Mouse (Mus musculus) WW6 (cell line): ENCODE measurements around the gene Sipa1l1.

Experiments used
- DNase-seq: peaks from one replicate; pipeline ENCODE4 v3.0.0-alpha.2; 2013; ENCODE audit warnings: low read depth, low spot score

The Sipa1l1 gene

DNA sequence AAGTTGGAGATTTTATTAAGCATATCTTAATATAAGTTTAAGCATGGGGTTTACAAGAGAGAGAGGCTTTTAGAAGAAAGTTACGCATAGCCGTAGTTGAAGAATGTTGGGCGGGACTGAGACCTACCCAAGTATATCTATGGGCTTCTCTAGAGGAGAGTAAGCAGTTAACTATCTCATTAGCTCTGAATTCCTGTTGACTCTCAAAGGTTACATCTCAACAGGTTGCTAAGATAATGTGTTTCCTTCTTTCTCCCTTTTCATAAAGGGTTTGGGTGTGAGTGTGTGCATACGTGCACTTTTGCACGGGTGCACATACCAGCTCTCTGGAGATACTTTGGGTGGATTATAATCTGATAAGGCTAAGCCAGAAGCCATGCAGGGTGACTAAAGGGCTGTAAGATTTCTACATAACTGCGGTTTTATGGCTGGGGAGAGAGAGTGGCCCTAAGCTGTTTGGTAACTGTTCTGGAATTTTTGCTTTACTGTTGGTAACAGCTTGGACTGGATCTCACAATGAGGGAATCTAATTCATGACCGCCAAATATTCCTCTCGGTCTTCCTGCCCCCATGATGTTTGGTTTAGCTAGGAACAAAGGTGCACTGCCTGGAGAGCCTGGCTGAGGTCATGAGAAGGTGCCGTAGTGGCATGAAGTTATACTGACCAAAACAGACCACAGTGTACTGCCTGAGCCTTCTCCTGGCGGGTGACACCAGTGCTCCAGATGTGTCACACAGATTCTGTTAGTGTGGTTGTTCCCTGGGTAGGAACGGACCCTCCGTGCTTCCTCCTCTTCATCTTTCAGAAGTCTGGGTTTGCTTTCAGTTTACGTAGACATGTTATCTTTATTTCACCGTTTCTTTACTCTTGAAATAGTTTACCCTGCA lies 78.5 kb downstream of the Sipa1l1 start:
- no peak for DNase-seq

GRCm38 (mm10) chr12:82248501-82248900 lies 79.4 kb downstream of the Sipa1l1 start:
- no peak for DNase-seq

DNA sequence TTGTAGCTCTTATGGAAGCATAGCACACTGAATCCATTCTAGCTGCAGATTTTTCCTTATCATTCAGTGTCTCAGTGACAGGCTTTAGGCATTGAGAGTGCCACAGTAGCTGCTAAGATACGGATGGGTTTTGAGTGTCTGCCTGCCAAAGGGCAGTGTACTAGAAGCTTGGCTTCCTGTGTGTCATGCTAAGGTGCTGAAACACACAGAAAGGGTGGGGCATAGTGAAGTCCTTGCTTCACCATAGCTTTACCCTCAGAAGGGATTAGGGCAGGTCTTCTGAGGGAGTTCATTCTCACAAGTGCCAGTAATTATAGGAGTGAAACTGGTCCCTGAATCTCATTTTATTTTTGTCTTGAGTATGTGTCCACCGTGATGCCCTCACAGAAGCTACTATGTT lies 82.2 kb downstream of the Sipa1l1 start:
- DNase-seq: no peak

- no peak for DNase-seq
These were observed 85.0 kb downstream of the Sipa1l1 start for GRCm38 (mm10) chr12:82254076-82254475.

GRCm38 (mm10) chr12:82256012-82256411 lies 86.9 kb downstream of the Sipa1l1 start:
- DNase-seq: no peak

DNA sequence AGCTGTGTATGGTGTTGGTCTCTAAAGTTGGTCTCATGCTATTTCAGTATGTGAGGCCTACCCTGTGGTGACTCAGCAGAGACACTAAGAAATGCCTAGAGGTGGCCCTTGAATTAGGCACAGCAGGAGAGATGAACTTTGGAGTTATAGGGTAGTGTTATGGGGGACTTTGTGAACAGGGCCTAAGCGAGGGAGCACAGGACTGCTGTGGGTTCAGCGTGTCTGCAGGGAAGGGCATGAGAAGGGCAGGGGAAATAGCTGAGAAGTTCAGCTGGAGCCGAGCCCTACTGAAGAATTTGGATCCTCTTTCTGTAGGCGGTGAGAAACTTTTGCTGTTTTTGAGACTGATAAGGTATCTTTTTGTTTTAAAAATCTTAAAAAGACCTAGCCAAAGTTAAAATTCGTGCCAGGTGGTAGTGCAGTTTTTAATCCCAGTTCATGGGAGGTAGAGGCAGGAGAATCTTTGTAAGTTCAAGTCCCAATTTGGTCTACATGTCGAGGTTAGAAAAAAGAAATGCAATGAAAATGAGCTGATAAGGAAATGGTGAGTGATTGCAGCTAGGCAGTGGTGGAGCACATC lies 87.9 kb downstream of the Sipa1l1 start:
- no peak for DNase-seq

- no peak for DNase-seq
These were observed 89.1 kb downstream of the Sipa1l1 start for GRCm38 (mm10) chr12:82257994-82258785.

- DNase-seq: no peak
These were observed 94.3 kb downstream of the Sipa1l1 start for GRCm38 (mm10) chr12:82263443-82263842.

DNA sequence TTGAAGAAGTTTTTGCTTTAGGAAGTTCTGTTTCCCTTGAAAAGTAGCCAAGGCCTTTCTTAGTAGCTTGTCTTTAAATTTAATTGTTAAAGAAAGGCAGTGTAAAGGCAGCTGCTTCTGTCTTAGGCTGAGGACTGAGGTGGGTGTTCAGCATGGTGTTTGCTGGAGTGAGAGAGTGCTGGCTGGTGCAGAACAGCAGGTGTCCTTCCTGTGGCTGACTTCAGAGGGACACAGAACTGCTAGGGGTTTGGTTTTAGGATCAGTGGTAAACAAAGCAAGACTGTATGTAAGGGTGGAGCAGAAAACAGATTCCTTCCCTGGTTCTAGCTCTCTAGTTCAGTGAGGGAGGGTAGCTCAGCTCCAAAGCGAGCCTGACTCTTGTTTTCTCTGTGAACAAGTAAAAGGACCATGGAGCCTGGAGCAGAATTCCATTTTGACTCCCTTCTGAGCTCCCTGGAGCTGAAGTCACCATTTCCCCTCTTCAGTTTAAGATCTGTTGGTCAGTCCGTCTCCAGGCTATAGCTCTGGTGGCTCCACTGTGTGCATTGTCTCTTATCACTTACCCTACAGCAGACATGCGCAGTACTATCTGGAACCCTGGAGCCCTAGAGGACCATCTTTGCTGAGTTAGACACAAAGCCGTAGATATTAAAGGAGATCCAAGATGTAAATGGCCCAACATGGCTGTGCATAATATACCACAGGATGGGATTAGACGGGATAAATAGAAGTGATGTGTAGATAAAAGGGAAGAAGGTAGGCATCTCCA lies 95.1 kb downstream of the Sipa1l1 start:
- no peak for DNase-seq

DNA sequence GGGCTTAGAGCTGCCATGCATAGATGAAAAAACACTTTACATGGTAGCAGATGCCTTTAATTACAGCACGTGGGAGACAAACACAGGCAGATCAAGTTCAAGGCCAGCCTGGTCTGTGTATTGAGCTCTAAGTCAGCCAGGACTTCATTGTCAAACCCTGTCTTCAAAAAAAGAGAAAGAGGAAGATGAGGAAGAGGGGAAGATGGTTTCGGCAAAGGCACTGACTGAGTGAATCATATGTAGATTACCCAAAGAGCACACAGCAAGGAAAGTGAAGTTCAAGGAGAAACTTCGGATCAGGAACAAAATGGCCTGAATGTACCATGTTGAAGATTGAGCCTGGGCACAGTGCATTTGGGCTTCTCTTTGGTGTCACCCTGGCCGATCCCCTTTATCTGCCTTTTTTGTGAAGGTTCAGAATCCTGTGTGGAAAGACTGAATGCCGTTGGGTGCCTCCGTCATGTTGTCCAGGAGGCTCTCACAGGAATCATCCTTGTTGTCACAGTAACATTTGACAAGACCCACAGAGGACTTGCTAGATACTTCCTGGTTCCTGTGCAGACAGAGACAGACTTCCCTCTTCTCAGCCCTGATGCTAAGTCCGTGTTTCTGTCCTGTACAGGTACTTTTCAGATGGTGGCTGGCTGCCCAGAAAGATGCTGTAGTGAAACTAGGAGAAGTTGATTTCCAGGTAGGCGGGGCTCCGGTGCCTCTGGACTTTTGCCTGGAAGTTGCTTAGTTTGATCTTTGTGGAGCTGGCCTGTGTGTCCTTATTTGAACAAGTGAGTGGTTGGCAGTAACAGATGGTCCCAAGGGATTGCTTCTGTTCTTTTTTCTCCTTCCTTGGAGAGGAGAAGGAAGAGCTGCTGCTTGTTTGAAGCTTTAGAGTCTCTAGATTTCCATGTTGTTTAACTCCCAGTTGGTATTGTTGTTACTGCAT lies 96.5 kb downstream of the Sipa1l1 start:
- no peak for DNase-seq

DNA sequence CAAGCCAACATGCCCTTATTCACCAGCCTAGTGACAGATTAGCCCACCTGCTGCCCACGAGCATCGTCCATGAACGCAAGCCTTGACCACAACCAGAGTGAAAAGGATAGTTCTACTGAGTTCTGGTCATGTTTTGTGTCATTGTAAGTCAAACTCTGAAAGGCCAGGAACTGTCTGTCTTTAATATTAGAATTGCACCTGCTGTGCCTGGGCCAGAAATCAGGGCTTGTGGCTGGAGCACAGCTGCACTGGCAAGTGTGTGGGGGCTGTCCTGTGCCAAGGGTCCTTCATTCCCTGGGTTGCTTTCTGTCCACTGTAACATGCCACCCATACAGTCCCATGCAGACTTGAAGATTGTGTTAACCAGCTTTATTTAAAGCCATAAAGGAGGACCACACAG lies 102.3 kb downstream of the Sipa1l1 start:
- no peak for DNase-seq

DNA sequence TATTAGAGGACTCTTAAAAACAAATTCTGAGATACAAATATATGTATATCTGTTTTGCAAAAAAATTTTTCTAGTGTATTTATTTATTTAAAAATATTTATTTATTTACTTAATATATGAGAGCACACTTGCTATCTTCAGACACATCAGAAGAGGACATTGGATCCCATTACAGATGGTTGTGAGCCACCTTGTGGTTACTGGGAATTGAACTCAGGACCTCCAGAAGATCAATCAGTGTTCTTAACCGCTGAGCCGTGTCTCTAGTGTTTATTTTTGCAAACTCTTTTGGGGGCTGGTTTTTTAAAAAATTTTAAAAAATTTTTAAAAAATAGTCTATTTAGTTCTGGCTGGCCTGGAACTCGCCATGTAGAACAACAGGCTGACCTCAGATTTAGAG lies 104.4 kb downstream of the Sipa1l1 start:
- no peak for DNase-seq

- DNase-seq: no peak
These were observed 105.5 kb downstream of the Sipa1l1 start for GRCm38 (mm10) chr12:82274576-82274975.

DNA sequence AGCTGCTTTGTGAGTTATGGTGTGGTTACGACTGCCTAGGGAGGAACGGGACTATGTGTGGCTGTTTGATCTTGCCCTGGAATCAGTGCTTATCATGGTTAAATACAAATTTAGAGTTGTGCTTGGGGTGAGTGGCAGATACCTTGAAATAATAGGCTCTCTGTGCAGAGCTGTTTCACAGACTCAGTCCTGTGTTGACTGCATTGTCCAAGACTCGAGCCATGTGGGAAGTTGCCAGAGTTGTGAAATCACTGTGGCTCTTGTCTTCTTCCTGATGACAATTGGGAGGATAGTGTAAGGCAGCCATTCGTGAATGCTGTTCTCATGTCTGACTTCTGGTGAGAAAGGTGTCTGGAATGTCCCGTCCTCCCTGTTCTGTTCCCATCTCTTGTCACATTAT lies 106.6 kb downstream of the Sipa1l1 start:
- no peak for DNase-seq

DNA sequence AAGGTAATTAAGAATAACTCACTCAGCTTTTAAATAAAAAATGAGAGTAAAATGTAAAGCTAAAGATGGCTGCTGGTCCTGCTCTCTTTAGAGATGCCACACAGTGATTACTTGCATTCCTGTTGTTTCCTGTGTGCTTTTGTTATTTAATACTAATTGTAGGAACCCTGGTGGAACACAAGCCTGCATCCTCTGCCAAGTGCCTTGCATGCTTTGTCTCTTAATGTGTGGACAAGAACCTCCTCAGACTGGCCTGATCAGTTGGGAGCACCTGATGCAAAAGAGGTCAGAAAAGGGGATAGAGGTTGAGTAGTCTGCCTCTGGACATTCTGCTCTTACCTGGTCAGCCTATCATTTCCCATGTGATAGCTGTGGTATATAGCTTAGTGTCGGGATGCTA lies 107.5 kb downstream of the Sipa1l1 start:
- DNase-seq: no peak

DNA sequence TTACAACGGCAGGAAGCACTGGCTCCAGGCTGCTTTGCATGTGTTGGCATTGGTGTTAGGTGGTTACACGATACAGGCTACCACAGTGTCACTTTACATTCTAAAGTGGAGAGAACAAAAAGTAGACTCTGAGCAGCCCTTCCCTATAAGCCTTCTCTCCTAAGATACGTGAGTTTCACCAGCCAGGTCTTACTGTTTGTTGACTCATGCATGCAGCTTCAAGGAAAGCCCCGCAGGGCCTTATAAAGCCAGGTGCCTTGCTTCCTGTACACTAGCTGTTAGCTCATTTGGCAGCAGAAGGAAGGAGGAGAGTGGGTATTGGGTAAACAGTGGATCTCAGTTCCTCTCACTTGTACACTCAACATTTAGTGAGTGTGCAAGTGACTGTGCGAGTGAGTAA lies 115.5 kb downstream of the Sipa1l1 start:
- DNase-seq: no peak

DNA sequence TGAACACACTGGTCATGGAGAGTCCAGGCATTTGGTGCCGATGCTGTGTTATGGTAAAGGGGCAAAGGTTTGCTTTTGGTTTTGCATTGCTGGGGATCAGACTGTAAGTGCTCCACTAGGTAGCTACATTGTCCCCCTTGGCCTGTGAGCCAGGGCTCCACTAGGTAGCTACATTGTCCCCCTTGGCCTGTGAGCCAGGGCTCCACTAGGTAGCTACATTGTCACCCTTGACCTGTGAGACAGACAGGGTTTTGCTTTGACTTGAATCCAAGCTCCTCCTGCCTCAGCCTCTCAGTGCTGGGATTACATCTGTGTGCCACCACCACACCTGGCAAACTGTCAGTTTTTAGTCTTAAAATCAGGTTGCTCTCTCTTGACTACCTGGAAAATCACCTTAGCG lies 115.9 kb downstream of the Sipa1l1 start:
- DNase-seq: no peak

DNA sequence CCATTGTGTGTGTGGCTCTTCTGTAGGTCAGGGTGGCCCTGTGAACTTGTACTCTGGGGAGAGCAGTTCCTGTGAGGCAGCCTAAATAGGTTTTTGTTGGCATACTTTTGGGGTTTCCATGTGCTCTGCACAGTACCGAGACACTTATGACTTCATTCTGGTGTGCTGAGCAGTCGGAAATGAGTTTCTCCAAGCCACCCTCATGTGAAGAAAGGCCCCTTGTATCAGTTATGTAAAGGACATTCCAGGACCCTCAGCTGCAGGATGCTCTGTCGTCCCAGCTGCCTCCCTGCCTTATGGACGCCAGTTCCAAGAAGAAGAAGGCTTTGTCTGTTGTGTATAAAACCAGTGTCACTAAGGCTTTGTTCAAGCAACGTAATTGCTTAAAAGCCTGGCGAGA lies 116.9 kb downstream of the Sipa1l1 start:
- no peak for DNase-seq

DNA sequence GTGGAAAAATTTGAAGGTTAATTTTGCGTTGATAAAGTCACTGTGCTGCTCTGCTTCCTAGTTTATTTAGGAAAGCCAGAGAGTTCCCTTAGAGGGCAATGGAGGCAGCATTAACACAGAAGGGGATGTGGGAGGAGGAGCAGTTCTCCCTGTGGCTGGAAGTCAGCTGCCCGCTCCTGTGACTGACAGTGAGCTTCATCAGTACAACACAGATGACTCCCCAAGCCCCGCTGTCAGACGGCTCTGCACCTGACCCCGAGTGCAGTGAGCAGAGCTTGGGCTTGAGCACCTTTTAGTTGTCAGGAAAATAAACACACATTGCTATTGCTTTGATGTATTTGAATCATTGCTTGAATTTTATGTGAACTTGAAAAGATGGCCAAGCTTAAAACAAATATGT lies 117.7 kb downstream of the Sipa1l1 start:
- no peak for DNase-seq

GRCm38 (mm10) chr12:82293545-82294247 lies 124.6 kb downstream of the Sipa1l1 start:
- no peak for DNase-seq
